Mouse (Mus musculus) G1E (cell line): ENCODE measurements around the gene Ptprg. TPM values are rescaled to one million over a fixed set of nuclear protein-coding genes. Genes with fewer than 3 reads are reported as not detected.

Source experiments
- ATAC-seq: 2 replicates; pipeline ENCODE4 v1.8.0; 2016; ENCODE audit warnings: mild to moderate bottlenecking; ENCODE audit not compliant: insufficient number of reproducible peaks, poor library complexity, low FRiP score, severe bottlenecking; ENCODE audit errors: extremely low read depth
- DNase-seq: peaks from one replicate; pipeline ENCODE4 v3.0.0; 2012; ENCODE audit warnings: low spot score
- H3K27me3 ChIP-seq: 2 replicates; pipeline ENCODE4 v1.6.1; 2012; ENCODE audit warnings: mild to moderate bottlenecking, low read length, inconsistent platforms; ENCODE audit not compliant: insufficient read depth
- H3K36me3 ChIP-seq: replicated peaks from 2 replicates; pipeline ENCODE3; 2012; ENCODE audit warnings: mild to moderate bottlenecking, inconsistent platforms
- H3K4me1 ChIP-seq: 2 replicates; pipeline ENCODE4 v1.6.1; 2012; ENCODE audit warnings: low read depth, low read length, inconsistent platforms, mixed read lengths; ENCODE audit not compliant: insufficient read depth
- H3K4me3 ChIP-seq: 2 replicates; pipeline ENCODE4 v1.5.1; 2012; ENCODE audit warnings: low read depth, mild to moderate bottlenecking, inconsistent platforms, low read length, moderate library complexity, mixed read lengths
- H3K9me3 ChIP-seq: replicated peaks from 2 replicates; pipeline ENCODE4 v1.6.1; 2012; ENCODE audit warnings: inconsistent platforms
- CTCF ChIP-seq: IDR thresholded peaks from 2 replicates; pipeline ENCODE4 v1.5.1; 2012; ENCODE audit warnings: low read depth, low read length, inconsistent platforms, mixed read lengths
- GATA1 ChIP-seq: IDR thresholded peaks from 2 replicates; pipeline ENCODE4 v1.6.1; 2012; ENCODE audit warnings: borderline replicate concordance, low read length, inconsistent platforms, mixed read lengths
- GATA2 ChIP-seq: IDR thresholded peaks from 2 replicates; pipeline ENCODE4 v1.6.1; 2012; ENCODE audit warnings: low read depth, low read length, inconsistent platforms, borderline replicate concordance
- POLR2AphosphoS5 ChIP-seq: IDR thresholded peaks from 2 replicates; pipeline ENCODE4 v1.6.1; 2012; ENCODE audit warnings: low read depth, low read length, inconsistent platforms; ENCODE audit not compliant: insufficient replicate concordance
- TAL1 ChIP-seq: conservative IDR thresholded peaks from 2 replicates; pipeline ENCODE4 v1.6.1; 2012; ENCODE audit warnings: low read depth, low read length, inconsistent platforms, mixed read lengths
- polyA plus RNA-seq: library from polyadenylated mRNA; stranded (reverse); fragments of >175 nt; gene quantifications from 2 replicates; pipeline ENCODE4 v1.2.3, GENCODE M21; 2012
- total RNA-seq, 2 experiments: library from RNA; stranded (forward) in 1 of 2; stranded (reverse) in 1 of 2; fragments of 200-1000 nt in 1 of 2; fragments of >200 nt in 1 of 2; fragmentation: Nextera tagmentation in 1 of 2; gene quantifications; 2 replicates each; pipeline ENCODE4 v1.2.3; 2014 to 2017

Gene Ptprg
- total and polyA plus RNA-seq, 3 experiments: 0.05 TPM; not detected in 2

- no peak for DNase-seq
- Histone ChIP-seq H3K36me3 (no peaks in the 10 kb centered on the region), H3K9me3 (0 out of 2 replicates have a peak, but pooled peaks cover 4% of the 10 kb centered on the region), H3K27me3 (no peaks in the 10 kb centered on the region), H3K4me1 (no peaks in the 10 kb centered on the region), H3K4me3 (no peak overlapping the region)
- ATAC-seq: no peak
- TF ChIP-seq TAL1 (no peak), POLR2AphosphoS5 (no peak), GATA2 (no peak), GATA1 (no peak), CTCF (no peak)
These were observed 330.0 kb downstream of the Ptprg start for GRCm38 (mm10) chr14:11883142-11883921.

DNA sequence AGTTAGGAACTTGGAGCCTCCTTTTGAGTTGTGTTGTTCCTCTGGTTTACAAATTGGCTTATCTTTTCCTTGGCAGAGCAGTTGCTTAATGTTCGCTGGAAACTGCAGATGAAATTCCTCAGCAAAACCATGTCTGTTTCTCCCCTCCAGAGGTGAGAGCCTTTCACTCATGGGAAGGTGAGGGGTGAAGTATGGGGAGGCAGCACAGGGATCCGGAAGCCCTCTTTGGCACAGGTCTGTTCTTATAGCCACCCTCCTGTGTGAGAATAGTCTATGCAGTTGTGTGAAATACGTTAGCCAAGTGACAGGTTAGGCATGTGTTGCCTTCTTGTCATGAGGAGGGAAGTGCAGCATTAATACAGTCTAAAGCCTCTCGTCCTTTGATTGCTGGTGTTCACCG, 330.7 kb downstream of the Ptprg start:
- Histone ChIP-seq H3K9me3 (0 out of 2 replicates have a peak, but pooled peaks cover 4% of the 10 kb centered on the region), H3K4me3 (no peak overlapping the region), H3K4me1 (no peaks in the 10 kb centered on the region), H3K27me3 (no peaks in the 10 kb centered on the region), H3K36me3 (no peaks in the 10 kb centered on the region)
- TF ChIP-seq TAL1: no peak
- no peak for TF ChIP-seq GATA2
- no peak for TF ChIP-seq GATA1
- TF ChIP-seq CTCF: no peak
- no peak for TF ChIP-seq POLR2AphosphoS5
- DNase-seq (no peak), ATAC-seq (no peak)

- no peak for DNase-seq
- TF ChIP-seq POLR2AphosphoS5 (no peak), TAL1 (no peak), GATA1 (no peak), GATA2 (no peak), CTCF (no peak)
- ATAC-seq: no peak
- Histone ChIP-seq H3K9me3 (peaks cover 11% of the 10 kb centered on the region), H3K4me3 (no peak overlapping the region), H3K4me1 (no peaks in the 10 kb centered on the region), H3K36me3 (no peaks in the 10 kb centered on the region), H3K27me3 (no peaks in the 10 kb centered on the region)
These were observed 333.1 kb downstream of the Ptprg start for GRCm38 (mm10) chr14:11886417-11886816.

DNA sequence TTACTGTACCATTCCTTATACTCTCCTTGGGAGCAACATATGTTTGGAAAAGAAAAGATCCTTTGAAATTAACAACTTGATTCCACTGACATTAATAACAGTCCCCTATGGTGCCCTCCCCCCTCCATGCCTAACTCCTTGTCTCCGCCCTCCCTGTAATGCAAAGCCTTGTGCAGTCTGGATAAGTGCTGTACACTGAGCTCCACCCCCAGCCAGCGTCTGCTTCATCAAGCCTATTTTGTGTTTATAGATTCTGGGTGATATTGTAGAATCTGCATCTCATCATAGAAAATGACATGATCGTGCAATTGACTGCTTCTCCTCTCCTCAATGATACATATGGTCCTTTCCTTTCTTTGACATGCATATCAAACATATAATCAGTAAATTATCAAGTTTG, 337.6 kb downstream of the Ptprg start:
- H3K27me3 ChIP-seq: no peaks in the 10 kb centered on the region
- TF ChIP-seq GATA2: no peak
- TF ChIP-seq POLR2AphosphoS5: no peak
- TF ChIP-seq GATA1: no peak
- no peak for TF ChIP-seq CTCF
- no peak for TF ChIP-seq TAL1
- no peaks in the 10 kb centered on the region for H3K36me3 ChIP-seq
- DNase-seq: no peak
- H3K9me3 ChIP-seq: peaks cover 11% of the 10 kb centered on the region
- no peak for ATAC-seq
- H3K4me1 ChIP-seq: no peaks in the 10 kb centered on the region
- H3K4me3 ChIP-seq: no peak overlapping the region

GRCm38 (mm10) chr14:11892621-11893020, 339.3 kb downstream of the Ptprg start:
- no peak for ATAC-seq
- TF ChIP-seq POLR2AphosphoS5 (no peak), CTCF (no peak), TAL1 (no peak), GATA1 (no peak), GATA2 (no peak)
- Histone ChIP-seq H3K27me3 (no peaks in the 10 kb centered on the region), H3K4me3 (no peak overlapping the region), H3K36me3 (no peaks in the 10 kb centered on the region), H3K9me3 (peaks cover 7% of the 10 kb centered on the region), H3K4me1 (no peaks in the 10 kb centered on the region)
- no peak for DNase-seq

- ATAC-seq: no peak
- H3K36me3 ChIP-seq: no peaks in the 10 kb centered on the region
- H3K27me3 ChIP-seq: no peaks in the 10 kb centered on the region
- DNase-seq: no peak
- H3K4me3 ChIP-seq: no peak overlapping the region
- no peak for TF ChIP-seq CTCF
- TF ChIP-seq GATA2: no peak
- TF ChIP-seq TAL1: no peak
- TF ChIP-seq POLR2AphosphoS5: no peak
- TF ChIP-seq GATA1: no peak
- H3K9me3 ChIP-seq: no peaks in the 10 kb centered on the region
- H3K4me1 ChIP-seq: no peaks in the 10 kb centered on the region
These were observed 342.2 kb downstream of the Ptprg start for GRCm38 (mm10) chr14:11895486-11895885.
